Mouse (Mus musculus) adrenal gland, postnatal 14 days (tissue): ENCODE results near the gene Exosc5. TPM values are rescaled to one million over a fixed set of nuclear protein-coding genes. Genes with fewer than 3 reads are reported as not detected.

Experiments used
- DNase-seq: peaks from one replicate; pipeline ENCODE4 v3.0.0; 2021; ENCODE audit warnings: mixed read lengths
- total RNA-seq: library from RNA; stranded (reverse); gene quantifications from 2 replicates; pipeline ENCODE4 v1.2.3, GENCODE M21; 2021

Exosc5 gene
- total RNA-seq, 1 experiment from 2014 or later, result 43.3 TPM

GRCm38 (mm10) chr7:25679971-25680370, 21.0 kb downstream of the Exosc5 start:
- DNase-seq, result no peak

- DNase-seq, result peak; percentile 98
Observed at GRCm38 (mm10) chr7:25680514-25681258, 21.7 kb downstream of the Exosc5 start, which contains the start of gene B9d2. Gene B9d2 (plus strand): TSS chr7:25680780.

DNA sequence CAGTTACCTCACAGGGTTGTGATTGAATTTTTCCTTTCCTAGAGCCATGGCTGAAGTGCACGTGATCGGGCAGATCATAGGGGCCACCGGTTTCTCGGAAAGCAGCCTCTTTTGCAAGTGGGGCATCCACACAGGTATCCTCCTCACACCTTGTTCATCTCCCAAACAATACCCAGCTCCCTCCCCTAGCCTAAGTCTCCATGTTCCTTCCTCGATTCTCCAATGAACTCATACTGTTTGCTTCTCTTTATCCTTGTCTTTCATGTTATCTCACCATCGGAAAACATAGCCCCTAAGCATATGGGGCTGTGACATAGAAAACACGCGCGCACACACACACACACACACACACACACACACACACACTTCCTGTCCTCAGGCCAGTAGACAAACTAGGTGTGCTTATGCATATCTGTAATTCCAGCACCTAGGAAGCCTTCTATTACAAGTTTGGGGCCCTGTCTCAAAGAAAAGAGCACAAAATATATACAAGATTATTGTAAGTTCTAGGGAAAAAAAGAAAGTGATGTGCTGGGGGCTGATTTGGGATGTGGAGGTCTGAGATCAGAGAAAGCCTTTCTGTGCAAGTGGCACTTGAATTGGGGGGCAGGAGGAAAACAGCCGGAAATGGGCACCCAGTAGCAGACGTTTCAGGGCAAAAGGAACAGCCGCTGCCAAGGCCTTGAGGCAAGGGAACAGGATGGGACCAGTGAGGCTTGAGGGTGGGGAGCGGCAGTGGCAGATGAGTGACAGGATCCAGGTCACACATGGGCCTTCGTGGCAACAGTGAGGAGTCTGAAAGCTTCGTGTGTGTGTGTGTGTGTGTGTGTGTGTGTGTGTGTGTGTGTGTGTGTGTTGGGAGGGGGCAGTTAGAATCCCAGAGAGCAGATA, 22.6 kb downstream of the Exosc5 start:
- no peak for DNase-seq

DNA sequence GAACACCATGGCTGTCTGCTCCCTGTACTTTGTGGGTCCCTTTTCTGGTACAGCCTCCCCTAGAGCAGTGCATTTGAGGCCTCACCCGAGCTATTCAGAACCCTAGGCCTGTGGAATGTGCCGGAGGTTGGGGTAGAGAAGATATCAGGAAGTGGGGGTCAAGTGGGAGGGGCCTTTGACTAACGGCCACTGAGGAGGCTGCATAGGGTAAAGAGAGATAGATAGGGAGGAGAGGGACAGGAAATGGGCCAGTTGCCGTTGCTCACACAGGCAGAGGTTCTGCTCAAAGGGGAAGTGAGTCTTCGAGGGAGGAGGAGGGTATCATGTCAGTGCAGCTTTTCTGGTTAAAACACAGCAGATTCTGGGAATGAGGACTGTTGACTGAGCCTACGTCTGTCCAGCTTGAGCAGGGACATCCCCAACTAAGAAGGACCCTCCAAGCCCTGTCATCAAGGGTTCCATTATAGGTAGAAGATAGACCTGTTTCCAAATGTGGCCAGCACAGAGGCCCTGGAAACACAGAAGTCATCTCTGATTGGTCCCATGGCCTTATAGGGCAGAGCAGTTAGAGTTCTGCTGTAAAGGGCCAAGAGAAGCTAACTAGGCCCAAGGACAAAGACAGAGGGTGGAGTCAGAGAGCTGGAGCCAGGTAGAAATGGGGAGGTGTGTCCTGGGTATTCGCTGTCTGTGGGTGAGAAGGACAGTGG, 24.7 kb downstream of the Exosc5 start:
- DNase-seq, result no peak

- DNase-seq, result no peak
Observed at GRCm38 (mm10) chr7:25684659-25685058, 25.7 kb downstream of the Exosc5 start.

DNA sequence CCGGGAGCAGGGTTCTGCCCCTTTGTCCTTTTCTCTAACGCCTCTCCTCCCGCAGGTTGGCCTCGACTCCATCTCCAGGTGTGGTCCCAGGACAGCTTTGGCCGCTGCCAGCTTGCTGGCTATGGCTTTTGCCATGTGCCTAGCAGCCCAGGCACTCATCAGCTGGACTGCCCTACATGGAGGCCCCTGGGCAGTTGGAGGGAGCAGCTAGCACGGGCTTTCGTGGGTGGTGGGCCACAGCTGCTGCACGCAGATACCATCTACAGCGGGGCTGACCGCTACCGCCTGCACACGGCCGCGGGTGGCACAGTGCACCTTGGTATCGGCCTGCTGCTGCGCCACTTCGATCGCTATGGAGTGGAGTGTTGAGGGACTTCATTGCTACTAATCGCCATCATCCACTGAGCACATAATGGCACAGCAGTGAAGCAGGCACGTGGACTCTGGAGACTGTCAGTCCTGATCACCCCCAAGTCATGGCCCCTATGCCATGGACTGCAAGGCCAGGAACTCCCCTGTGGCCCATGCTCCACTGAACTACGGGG, 27.0 kb downstream of the Exosc5 start:
- DNase-seq, result no peak

DNA sequence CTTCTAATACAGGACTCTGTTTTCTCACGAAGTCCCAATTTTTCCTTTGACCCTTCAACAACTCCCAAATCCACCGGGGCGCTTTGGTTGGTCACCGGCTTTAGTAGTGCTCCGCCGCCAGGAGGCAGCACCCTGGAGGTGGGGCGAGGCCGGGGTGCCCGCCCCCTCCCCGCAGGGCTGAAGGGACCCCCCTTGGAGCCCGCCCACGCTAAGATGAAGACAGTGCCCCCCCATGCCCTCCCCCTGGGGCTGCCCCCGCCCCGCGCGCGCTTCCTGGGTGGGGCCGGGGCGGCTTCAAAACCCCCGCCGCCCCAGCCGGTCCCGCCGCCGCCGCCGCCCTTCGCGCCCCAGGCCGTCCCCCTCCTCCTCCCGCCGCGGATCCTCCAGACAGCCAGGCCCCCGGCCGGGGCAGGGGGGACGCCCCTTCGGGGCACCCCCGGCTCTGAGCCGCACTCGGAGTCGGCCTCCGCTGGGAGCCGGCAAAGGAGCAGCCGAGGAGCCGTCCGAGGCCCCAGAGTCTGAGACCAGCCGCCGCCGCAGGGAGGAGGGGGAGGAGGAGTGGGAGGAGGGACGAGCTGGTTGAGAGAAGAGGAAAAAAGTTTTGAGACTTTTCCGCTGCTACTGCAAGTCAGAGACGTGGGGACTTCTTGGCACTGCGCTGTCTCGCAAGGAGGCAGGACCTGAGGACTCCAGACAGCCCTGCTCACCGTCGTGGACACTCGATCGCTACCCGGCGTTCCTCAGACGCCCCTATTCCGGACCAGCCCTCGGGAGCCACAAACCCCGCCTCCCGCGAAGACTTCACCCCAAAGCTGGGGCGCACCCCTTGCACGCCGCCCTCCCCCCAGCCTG, 27.9 kb downstream of the Exosc5 start, which contains the start of gene Tgfb1:
TSS of gene Tgfb1 (plus strand) at position 323 of the 852 bp plus-strand sequence.
- DNase-seq, result peak; percentile 89

DNA sequence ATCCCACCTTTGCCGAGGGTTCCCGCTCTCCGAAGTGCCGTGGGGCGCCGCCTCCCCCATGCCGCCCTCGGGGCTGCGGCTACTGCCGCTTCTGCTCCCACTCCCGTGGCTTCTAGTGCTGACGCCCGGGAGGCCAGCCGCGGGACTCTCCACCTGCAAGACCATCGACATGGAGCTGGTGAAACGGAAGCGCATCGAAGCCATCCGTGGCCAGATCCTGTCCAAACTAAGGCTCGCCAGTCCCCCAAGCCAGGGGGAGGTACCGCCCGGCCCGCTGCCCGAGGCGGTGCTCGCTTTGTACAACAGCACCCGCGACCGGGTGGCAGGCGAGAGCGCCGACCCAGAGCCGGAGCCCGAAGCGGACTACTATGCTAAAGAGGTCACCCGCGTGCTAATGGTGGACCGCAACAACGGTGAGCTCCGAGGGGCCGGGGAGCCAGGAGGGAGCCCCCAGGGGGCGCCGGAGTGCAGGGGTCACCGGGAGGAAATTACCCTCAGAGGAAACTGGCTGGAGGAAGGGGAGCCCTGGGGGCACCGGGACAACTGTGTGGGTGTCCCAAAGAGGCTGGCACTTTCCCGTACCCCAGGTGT, 28.9 kb downstream of the Exosc5 start:
- DNase-seq, result peak; percentile 78

DNA sequence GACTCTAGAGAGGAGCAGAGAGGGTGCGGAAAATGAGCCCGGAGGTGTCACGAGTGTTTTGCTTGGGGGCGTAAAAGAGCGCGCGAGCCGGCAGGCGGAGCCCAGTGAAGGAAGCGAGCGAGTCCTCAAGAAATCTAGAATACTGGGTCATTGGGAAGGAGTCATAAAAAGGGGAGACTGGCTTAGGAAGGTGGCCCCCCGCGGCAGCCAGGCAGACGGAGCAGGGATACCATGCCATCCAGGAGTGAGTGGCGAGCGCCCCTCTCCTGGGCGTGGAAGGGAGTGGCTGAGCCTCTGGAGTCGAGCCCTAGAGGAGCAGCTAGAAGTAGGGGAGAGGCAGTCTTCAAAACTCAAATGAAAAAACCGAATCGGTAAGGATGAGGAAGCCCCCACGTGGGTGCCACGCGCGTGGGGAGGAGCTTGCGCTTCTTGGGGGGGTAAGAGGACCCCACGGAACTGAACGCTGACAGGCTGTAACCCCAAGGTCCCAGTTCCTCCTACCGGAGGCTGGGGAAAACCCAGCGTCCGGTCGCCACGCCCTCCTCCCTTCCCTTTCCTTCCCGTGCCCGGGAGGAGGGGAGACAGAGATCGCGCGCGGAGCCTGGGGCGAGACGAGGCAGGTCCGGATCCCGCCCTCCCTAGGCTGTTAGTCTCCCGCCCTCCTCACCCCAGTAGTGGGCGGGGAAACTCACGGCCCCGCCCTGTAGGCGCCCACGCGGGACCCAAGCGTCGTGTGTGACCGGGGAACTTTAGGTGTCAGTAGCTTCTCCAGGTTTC, 30.0 kb downstream of the Exosc5 start:
- DNase-seq, result peak; percentile 88

GRCm38 (mm10) chr7:25689603-25690021, 30.6 kb downstream of the Exosc5 start:
- DNase-seq, result no peak

GRCm38 (mm10) chr7:25690051-25690450, 31.1 kb downstream of the Exosc5 start:
- no peak for DNase-seq

DNA sequence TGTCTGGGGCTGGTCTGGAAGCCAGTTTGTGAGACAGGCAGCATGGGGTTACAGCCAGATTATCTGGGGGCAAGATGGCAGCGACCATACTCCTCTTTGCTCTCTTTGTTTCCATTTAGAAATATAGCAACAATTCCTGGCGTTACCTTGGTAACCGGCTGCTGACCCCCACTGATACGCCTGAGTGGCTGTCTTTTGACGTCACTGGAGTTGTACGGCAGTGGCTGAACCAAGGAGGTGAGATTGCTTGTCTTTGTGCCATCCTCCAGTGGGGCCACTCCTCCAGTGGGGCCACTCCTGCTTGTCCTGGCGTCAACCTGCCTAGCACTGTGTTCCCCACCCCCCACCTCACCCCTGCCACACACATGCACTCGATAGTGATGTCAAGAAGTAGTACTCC, 35.1 kb downstream of the Exosc5 start:
- no peak for DNase-seq

- DNase-seq, result no peak
Observed at GRCm38 (mm10) chr7:25699851-25700250, 40.9 kb downstream of the Exosc5 start.

DNA sequence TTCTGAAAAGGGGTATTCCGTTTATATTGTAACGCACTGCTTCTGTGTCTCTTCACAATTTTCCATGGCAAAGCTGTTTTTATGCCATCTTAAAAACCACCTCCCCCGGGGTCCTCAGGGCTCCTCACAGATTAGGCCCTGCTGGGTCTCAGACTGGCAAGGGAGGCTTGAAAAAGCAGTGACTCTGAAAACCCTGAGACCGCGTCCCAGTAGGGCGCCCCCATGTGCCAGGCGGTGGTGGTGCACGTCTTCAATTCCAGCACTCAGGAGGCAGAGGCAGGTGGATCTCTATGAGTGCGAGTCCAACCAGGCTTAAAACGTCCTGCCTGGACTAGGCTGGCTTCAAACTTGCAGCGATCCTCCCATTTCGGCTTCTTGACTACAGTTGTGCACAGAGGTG, 41.8 kb downstream of the Exosc5 start:
- DNase-seq, result no peak

- DNase-seq, result no peak
Observed at GRCm38 (mm10) chr7:25702350-25702749, 43.4 kb downstream of the Exosc5 start.

- DNase-seq, result peak; percentile 52
Observed at GRCm38 (mm10) chr7:25703793-25704494, 45.0 kb downstream of the Exosc5 start.

DNA sequence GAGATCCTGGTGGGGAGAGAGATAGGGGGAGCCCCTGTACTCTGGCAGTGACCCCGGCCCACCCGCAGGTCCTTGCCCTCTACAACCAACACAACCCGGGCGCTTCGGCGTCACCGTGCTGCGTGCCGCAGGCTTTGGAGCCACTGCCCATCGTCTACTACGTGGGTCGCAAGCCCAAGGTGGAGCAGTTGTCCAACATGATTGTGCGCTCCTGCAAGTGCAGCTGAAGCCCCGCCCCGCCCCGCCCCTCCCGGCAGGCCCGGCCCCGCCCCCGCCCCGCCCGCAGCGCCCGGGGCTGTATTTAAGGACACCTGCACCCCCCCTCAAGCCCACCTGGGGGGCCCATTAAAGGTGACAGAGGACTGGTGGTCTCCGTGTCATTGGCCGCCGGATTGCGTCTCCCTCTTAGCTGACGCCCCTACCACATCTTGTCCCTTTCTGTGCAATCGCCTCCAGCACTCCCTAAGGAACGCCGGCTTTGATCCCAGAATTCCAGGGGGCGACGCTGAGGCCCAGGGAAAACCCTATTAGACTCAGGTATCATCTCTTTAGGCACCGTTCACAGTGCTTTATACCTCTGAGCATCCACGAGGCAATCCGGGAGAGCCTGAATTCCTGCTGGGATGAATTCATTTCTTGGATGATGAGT, 45.9 kb downstream of the Exosc5 start:
- DNase-seq, result peak; percentile 37

DNA sequence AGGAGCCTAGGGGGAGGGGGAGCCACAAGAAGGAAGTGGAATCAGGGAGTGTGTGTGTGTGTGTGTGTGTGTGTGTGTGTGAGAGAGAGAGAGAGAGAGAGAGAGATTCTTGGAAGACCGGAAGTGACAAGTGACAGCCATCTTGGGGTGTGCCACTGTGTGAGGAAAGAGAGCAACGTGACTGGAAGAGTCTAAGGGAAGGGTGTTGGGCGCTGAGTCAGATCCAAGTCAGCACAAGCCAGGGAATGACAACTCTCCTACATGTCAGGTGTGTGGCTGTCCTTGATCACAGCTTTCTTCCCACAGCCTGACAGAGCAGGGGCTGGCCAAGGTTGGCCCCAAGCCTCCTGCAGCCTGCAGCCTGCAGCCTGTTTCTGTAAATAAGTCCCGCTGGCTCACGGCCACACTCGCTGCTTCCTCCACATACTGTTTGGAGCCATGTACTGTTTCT, 46.9 kb downstream of the Exosc5 start:
- peak; percentile 70 for DNase-seq
